Mouse (Mus musculus): ENCODE measurements at regions not wholly inside any gene's neighbourhood (a gene's known extent, or its start where the extent isn't known, plus 50 kb on each side); places are given as distances from the start of the nearest gene placed in this dataset.

DNA sequence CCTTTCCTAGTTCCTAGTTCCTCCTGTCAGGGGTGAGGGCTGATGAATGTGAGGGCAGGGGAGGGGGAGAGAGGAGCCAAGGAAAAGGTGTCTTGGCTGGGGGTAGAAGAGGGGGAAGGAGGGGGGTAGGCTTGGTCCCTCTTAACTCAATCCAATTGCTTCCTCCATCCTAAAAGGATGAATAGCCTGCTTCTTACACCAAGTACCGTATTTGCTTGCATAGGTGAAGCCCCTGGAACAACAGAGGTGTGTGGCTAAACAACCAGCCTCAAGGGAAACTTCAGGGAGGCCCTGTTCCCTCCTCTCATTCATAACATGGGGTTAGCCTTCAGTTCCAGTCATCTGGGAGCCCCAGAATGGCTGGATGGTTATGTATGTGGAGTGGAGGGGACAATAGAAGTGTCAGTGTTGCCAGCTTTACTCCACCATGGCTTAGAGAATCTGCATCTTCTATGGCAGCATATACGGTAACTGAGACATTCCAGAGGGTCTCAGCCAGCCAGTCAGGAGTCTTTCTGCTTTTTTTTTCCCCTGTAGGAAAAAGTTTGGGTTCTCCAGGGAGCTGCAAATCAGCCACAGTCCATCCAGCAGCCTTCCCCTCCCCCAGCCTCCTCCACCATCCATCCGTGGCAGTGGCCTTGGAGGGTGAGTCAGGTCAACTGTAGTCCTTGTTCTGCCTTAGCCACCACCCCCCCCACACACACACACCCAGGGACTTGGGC is 100.2 kb upstream of the Ccnd2 start:
- no peak for DNase-seq (ENCODE audit: low spot score)

DNA sequence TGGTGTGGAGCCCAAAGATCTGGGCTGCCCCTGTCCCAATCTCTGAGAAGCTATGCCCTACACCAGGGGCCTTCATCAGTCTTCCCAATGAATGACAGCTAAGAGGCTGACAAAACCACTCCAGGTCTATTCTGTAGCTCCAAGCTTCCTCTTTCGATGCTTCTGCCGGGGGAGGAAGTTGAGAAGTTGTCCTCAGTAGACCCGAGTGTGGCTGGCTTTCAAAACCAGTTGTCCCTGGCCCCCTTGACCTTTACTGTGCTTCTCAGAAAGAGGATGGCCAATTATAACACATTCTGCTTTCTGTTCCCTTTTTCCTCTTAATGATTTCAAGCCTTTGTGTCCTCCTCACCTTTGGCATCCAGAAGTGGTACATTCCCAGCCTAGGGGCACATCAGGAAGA is 101.9 kb upstream of the Ccnd2 start:
- DNase-seq (ENCODE audit: low spot score) = peak; percentile 45

DNA sequence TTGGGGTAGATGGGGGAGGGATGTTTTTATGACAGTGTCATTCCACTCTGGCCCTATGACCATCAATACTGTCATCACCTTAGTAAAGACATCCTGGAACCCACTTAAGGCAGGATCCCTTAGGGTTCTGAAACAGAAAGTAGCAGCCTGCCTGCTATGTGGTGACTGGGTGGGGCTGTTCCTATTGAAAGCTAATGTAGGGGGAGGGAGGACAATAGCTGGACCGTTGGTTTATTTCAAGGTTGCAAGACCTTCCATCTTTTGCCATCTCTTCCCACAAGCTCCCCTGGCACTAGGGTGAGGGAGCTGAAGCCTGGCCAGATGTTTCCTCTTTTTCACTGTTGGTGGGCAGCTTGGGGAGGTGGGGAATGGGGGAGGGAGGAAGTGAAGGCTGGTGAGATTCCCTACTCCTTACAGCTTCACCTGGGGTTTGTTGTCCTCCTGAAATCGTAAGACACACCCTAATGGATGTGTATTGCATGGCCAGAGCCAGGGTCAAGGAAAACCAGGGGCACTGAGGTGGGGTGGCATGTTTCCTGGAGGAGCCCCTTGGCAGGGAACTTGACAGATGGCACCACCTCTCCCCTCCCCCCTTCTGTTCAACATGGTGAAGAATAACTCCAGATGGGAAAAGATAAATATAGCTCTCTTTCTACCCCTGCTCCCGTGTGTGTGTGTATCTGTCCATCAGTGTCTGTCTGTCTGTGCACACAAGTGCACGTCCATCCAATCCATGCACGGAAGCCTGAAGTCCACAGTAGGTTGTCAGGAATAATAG is 112.1 kb upstream of the Ccnd2 start:
- no peak for DNase-seq (ENCODE audit: low spot score)

DNA sequence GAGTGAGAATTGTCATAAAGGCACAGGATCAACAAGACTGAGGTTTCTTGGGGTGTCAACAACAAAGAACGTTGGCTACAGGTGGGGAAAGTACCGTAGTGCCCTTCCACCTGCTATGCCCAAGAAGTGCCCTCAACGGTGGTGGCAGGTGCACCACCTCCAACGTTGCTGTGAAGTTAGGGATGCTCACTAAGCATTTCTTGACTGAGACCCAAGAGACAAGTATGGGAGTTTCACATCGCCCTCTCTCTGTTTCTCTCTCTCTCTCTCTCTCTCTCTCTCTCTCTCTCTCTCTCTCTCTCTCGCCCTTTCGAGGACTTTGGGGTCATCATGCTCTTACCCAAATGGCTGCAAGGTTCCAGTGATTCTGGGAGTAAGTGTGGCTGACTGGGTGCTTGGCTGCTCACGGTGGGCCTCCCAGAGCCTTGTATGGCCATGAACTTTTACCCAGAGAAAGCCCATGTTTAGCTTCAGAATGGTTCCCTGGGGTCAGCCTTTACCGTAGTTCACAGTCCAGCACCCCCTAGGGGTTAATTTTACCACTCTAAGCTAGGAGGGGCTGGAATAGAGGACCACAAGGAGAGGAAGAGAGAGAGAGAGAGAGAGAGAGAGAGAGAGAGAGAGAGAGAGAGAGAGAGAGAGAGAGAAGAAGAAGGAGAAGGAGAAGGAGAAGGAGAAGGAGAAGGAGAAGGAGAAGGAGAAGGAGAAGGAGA is 113.2 kb upstream of the Ccnd2 start:
- no peak for DNase-seq (ENCODE audit: low spot score)

DNA sequence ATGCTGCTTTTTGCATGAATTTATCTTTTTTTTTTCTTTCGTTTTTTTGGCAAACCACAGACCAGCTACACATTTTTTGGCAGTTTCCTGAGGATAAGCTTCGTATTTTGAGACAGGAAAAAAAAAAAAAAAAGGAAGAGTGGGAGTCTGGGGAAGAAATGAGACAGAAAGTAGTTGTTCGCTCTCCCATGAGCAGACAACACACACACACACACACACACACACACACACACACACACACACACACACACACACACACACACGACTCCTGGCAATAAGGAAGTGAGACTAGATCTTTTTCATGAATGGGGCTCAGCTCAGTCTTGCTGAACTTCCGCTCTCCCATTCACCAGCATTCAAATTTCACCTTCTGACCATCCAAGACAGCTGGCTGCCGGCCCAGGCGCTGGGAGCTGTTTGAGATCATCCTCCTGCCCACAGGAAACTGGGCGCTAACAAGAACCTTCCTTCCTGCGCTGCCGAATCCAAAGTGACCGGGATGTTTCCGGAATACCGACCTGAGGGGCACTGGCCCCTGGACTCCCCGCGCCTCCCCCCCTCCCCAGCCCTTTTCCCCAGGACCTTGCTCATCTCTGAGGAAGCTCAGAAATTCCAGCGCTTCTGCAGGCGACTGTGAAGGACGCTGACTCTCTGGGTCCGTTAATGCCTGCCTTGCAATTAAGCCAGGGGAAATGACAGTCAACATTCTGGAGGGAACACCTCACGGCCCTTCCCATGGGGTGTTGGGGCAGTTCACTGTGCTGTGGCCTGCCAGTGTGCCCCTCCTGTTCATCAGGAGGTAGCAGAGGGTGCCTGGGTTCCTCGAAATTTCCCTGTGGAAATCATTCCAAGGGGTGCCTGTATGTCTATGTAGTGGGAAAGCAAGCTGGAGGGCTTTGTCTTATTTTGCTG is 114.2 kb upstream of the Ccnd2 start:
- DNase-seq (ENCODE audit: low spot score) = peak; percentile 83

DNA sequence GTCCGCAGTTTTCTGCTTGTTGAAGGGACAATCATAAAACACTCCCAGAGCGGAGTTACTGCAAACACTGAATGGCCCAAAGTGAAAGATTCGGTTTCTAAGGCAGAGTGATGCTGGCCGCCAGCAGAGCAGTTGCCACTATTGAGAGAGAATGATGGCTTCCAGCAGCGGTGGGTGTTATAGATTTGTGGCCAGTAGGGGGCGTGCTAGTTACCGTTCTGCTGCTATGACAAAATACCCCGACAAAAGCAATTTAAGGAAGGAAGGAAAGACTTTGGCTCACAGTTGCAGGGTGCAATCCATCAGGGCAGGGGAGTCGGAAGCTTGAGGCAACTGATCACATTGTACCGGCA is 114.8 kb upstream of the Ccnd2 start:
- DNase-seq (ENCODE audit: low spot score) = no peak

DNA sequence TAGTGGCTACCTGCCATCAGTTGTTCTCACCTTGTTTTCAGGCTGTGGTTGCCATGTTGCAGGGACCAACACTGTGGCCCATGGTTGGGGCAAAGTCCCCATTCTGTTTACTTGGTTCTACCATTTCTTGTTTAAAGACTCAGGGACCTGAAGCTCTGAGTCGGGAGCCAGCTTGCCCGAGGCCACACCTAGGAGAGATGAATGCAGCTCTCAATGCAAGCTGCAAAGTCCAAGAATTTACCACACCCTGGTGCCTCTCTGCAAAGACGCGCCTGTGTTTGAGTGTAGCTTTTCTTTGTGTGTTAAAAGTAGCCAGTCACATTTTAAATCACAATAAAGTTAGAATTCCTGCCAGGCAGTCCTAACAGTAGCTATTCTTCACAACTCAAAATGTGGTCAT is 117.0 kb upstream of the Ccnd2 start:
- DNase-seq (ENCODE audit: low spot score) = no peak

DNA sequence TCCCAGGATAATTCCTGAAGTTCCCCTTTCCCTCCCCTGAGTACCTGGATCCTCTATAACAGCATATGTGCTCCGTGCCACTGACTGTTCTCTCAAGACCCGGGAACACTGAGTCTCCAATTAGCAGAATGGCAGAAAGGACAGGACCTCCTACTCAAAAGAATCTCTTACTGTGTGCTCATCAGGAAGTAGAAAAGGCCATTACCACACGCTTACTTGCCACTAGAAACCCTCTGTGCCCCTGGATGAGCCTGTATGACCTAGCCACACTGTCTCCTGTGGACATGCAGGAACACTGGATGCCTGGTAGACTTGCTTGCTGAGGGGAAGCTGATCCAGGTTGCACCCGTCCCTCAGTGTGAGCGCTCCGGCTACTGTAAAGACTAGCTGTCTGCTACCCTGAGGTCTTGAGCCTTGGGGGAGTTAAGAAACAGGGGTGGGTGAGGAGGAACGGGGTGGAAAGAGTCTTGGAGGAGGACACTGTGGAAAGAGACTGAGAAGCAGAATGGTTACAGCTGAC is 117.6 kb upstream of the Ccnd2 start:
- DNase-seq (ENCODE audit: low spot score) = no peak

DNA sequence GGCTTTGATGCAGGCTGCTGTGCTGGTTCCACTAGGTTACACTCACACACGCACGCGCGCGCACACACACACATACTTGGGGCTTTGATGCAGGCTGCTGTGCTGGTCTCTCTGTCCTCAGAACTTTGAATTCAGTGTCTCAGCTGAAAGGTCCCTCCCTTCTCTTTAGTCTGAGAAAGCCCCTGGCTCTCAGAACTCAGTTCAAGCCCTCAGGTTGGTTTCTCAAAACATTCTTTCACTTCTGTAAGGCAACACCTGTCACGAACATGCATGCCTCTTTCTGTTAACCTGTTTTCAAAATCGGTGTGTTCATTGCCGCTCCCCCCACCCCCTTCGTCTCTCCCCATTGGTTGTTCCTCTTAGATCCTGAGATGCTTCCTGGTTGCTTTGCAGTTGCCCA is 118.8 kb upstream of the Ccnd2 start:
- no peak for DNase-seq (ENCODE audit: low spot score)

DNA sequence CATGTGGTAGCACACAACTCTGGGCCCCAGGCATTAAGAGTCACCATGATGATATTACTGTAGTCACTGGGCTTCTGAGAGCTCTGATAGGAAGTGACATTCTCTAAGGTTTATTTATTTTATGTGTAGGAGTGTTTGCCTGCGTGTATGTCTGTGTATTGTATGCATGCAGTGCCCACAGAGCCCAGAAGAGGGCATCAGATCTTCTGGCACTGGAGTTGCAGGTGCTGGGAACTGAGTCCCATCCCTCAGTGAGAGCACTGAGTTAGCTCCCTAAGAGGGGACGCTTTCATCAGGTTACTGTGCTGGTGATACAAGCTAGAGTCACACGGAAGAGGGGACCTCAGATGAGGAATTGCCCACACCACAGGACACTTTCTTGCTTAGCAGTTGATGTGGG is 119.4 kb upstream of the Ccnd2 start:
- no peak for DNase-seq (ENCODE audit: low spot score)

DNA sequence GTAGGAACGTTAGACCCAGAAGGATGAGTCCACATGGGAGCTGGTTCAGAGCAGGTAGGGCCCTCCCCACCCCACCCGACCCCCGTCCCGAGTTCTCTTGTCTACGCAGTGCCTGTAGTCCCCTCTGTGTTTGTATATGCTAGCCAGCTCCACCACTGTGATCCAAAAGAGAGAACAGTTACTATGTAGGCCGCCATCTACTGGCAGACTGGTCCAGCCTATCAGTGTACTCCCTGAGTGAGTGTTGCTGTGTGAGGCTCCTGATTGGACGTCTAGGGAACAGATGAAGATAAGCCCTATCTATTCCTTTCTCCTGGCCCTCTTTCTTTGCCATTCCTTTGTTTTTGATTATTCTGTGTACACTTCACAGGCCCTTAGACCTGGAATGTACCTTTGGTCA is 120.6 kb upstream of the Ccnd2 start:
- peak; percentile 55 for DNase-seq (ENCODE audit: low spot score)

DNA sequence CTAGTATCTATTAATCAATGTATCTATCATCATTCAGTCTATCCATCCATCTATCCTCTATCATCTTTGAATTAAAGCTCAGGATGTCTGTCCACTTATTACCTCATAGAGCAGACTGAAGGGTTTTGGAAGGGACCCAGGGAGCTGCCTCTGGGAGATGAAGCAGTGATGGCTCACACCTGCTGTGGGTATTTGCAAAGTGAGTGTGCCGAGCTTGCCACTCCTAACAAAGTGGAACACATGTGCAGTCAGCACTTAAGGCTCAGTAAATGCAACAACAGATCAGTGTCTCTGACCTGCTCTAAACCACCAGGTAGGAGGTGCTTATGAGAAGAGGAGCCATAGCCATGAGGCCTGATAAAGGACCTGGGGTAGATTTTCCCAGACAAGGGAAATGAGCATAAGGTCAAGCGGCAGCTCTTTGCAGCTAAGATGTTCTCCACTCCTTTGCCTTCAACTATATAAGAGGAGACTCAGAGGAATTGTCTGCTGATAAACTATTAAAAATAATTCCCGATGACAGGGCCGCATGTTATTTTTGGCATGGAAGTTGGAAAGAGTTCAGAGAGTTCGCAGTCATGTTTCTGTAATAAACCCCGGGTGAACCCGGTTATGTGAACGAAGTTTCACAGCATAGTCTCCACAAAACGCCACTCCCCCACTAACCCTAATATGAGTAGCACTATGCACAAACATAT is 122.9 kb upstream of the Ccnd2 start:
- no peak for DNase-seq (ENCODE audit: low spot score)

DNA sequence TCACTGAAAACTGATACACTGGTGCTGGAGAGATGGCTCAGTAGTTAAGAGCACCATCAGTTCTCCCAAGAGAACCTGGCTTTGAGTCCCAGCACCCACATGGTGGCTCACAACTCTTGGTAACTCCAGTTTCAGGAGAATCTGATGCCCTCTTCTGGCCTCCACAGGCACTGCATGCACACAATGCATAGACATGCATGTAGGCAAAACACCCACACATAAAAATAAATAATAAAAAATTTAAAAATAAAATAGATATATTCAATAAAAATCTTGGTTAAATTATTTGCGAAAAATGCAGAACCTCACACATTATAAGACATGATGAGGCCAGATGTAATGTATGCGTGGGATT is 123.4 kb upstream of the Ccnd2 start:
- DNase-seq (ENCODE audit: low spot score) = no peak

DNA sequence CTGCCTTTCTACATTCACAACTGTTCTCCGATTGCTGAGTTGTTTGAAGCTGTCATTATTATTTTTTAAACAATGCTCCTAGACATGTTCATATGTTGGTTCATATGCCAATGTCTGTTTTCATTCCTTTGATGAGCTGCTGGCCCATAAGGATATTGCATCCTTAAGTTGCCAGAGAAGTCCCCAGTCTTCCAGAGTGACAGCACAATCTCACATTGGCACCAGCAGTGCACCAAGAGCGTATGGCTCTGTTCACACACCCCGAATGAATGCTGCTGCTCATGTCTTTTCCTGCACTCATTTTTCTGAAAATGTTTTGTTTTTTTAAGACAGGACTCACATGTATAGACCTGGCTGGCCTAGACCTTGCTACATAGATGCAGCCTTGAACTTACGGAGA is 124.4 kb upstream of the Ccnd2 start:
- no peak for DNase-seq (ENCODE audit: low spot score)

DNA sequence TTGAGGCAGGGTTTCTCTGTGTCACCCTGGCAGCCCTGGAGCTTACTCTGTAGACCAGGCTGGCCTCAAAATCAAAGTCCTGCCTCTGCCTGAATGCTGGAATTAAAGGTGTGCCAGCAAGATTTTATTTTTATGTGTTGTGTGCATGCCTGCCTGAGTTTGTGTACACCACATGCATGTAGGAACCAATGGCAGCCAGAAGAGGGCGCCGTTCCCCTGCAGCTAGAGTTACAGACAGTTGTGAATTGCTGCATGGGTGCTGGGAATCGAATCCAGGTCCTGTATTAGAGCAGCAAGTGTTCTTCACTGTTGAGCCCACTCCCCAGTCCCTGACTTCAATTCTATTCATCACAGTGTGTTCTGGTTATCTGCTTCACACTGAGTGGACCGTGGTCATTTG is 126.4 kb upstream of the Ccnd2 start:
- DNase-seq (ENCODE audit: low spot score) = no peak

DNA sequence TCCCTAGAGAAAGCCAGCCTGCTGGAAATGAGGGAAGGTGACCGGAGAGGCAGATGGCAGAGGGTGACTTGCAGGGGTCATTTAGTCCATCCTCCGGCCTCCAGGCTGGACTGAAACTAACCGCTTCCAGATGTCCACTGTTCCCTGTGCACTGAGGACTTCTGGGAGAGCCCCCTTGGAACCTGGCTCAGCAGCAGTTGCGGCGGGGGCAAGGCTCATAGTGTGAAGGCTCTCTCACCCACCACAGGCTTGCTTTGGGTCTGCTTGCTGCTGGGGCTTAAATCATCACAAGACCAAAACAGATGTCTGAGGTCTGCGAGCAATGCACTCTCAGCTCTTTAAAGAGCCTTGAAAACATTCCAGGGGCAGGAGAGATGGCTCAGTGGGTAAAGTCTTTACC is 132.2 kb upstream of the Ccnd2 start:
- DNase-seq (ENCODE audit: low spot score) = no peak

DNA sequence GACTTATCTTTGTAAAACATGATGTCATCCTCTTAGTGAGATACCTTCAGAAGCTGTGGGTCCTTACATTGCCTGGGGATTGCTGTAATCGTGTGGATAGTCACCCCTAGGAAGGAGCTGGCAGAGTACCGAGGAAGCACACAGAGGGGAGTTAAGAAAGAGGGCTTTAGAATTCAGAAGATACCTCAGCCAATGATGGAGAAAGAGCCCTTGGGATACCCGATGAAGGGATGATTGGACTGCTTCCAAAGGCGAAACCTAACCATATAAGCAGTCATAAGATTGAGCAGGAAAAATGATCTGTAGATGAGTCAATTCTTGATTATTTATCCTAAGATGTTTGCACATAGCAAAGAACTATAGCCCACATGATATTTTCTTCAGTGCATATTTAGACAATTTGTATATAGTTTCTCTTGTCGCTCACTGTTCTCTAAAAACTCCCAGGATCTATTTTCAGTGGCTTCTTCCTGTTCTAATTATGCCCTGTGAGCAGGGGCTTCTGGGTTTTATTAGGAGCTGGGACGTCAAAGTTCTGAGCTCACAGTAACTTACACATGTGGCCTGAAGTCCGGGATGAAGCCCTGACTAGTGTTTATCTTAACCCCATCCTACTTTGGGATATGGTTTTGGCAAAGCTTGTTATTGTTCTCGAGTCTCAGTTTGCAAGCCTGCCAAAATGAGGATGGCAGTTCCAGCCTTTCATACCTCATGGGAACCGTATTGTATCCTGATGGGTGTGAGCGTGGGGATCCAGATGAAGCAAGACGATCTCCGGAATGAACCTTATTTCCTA is 134.9 kb upstream of the Ccnd2 start:
- no peak for DNase-seq (ENCODE audit: low spot score)

DNA sequence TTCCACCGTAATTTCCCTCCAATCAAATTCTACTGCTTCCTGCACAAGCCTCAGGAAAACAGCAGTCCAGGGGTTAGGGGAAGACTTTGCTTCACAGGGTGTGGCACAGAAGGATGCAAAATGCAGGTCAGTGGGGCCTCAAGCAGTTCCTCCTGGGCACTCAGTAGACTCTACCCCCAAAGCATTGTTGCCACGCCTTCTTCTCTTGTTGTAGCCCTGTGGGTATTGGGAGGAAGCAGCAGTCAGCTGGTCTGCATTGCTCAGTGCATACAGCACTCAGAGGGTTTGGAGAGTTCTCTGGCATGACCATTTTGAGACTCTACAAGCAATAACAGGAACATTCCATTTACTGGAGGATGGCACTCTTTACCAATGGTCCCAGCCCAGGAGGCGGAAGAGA is 137.0 kb upstream of the Ccnd2 start:
- no peak for DNase-seq (ENCODE audit: low spot score)

DNA sequence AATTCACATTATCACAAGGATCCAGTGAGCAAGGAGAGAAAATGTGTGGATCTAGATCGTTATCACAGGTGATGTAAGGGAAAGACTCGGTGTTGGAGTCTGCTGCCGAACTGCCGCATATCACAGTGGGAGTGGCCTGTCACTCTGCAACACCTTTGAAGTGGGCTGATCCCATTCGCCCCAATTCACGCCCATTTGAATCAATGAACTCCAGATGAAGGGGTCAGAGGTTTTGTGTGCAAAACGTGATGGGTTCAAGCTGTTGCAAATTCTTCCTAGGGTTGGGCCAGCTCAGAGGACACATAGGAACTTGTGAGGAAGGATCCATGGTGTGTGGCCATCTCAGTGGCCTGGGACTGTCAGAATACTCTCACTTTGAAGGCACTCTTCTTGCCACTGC is 139.9 kb upstream of the Ccnd2 start:
- DNase-seq (ENCODE audit: low spot score) = no peak

DNA sequence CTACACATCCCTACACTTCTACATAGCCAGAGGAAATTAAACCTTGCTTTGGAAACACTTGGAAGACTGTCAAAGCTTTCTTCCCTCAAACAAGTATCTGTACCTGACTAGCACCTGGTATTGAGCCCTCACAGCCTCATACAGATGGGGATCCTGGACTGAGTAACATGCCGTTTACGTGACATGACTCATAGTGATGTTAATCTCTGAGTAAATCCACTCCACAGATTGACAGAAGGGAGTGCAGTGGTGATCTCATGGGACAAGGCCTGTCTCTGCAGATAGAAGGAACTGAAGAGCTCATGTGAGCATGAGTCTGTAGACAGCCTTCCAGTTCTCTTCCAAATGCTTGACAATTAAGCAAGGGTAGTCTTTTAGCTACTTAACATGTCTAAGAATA is 141.8 kb upstream of the Ccnd2 start:
- no peak for DNase-seq (ENCODE audit: low spot score)

DNA sequence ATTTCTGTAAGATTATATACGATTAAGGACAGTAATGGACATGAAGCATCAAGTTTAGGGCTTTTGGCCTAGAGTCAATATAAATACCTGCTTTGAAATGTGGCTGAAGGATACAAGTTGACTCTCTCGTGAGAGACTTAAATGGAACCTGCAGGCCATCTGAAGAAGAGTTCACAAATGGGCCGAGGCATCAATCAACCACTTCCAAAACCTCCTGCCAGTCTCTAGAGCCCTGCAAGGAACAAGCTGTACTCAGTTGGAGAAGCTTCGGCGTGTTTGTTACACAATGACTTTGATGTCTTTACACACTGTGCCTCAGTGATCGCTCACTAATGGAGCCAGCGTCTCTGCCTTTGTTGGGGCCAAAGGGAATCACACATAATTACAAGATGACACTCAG is 146.1 kb upstream of the Ccnd2 start:
- no peak for DNase-seq (ENCODE audit: low spot score)

All from lung, postnatal 25 days (tissue).